Mouse (Mus musculus) regulatory T cell (primary cell): ENCODE results near the gene Cfap45.

ENCODE experiments used
- in situ Hi-C: fragments of 300-600 bp; cut with MboI, MseI; formaldehyde crosslinking; loops from one replicate; pipeline ENCODE4 v1.15.1; 2025; ENCODE audit warnings: high pct_unique_total_duplicates

The Cfap45 gene

GRCm38 (mm10) chr1:172493516-172493915, 27.1 kb upstream of the Cfap45 start:
- in situ Hi-C loops = no loop called here

- in situ Hi-C loops = no loop called here
Measured at GRCm38 (mm10) chr1:172496030-172496429, 24.6 kb upstream of the Cfap45 start.

DNA sequence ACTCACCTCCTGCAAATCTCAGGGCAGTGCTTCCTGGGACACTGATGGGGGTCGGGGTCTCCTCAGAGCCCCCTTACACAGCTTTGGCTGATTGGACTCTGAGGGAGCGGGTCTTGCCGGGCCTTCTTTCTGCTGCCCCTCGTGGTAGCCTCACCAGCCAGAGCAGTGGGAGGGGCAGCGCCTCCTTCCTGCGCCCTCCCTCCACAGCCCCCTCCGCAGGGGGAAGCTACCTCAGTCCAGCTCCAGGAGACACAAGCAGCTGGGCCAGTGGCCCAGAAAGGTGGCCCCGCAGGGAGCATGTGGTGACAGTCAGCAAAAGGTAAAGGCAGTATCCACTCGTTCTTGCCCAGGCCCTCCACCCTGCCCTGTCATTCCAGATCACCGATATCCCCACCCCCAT, 23.2 kb upstream of the Cfap45 start:
- in situ Hi-C loops = no loop called here

GRCm38 (mm10) chr1:172499765-172500441, 20.7 kb upstream of the Cfap45 start, which contains the start of gene Tagln2:
Gene Tagln2, plus strand, starts transcription at chr1:172500047.
- in situ Hi-C loops = loop anchor here (25.0 kb wide), 1 partner anchor 363 kb away; the partner anchor contains the start of genes Dcaf8 and Pex19

GRCm38 (mm10) chr1:172500451-172501370, 19.9 kb upstream of the Cfap45 start:
- in situ Hi-C loops = loop anchor here (25.0 kb wide), 1 partner anchor 363 kb away; the partner anchor contains the start of genes Dcaf8 and Pex19

DNA sequence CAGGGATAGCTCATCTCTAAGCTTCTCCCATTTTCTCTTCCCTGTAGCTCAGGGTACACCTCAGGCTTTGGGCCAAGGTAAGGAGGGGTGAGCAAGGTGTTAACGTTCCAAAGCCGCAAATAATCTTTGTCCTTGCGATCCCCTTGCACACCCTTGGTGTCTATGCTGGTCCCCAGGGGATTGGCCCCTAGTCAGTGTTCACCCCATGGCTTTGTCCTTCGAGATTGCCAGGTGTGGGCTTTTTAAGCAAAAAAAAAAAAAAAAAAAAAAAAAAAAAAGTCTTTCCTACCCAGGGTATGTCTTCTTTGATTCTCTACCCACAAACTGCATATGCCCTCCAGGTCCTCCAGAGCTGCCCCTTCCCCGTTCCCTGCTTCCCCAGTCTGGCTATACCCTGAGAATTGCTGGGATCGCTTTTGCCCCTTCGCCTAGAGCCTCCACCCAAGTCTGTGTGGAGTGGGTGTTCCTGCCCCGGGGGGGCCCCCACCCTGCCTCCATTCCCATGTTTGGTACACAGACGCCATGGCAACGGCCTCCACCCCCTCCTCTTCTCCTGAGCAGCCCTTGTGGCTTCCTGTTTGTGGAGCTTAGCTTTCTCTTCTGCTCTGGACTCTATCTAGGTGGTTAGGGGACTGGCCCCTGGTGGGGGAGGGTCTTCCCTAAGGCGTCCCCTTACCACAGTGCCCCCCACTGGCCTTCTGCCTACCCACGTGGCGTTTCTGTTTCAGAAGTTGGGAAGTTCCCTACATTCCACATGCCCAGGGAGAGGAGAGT, 19.0 kb upstream of the Cfap45 start:
- in situ Hi-C loops = loop anchor here (25.0 kb wide), 1 partner anchor 364 kb away; the partner anchor contains the start of genes Dcaf8 and Pex19

GRCm38 (mm10) chr1:172502145-172503110, 18.2 kb upstream of the Cfap45 start:
- in situ Hi-C loops = loop anchor here (25.0 kb wide), 1 partner anchor 365 kb away; the partner anchor contains the start of genes Dcaf8 and Pex19

GRCm38 (mm10) chr1:172503111-172503997, 17.2 kb upstream of the Cfap45 start:
- in situ Hi-C loops = loop anchor here (25.0 kb wide), 1 partner anchor 366 kb away; the partner anchor contains the start of genes Dcaf8 and Pex19

DNA sequence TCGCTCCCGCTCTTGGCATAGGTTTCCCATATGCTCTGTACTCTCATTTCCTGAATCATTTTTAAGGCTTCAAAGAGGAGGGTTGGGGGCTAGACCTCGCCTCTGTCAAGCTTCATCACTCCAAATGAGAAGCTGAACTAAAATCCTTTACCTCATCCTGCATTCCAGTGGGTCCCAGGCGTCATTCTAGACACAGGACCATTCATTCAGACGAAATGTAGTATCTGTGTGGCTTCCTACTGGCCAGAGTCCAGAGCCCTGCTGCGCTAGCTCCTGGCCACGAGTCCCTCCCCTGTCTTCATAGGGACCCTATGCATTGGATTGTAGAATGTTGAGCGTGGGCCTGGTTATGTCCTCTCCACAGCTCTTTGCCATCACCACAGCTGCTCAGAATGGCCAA, 15.8 kb upstream of the Cfap45 start:
- in situ Hi-C loops = loop anchor here (25.0 kb wide), 1 partner anchor 367 kb away; the partner anchor contains the start of genes Dcaf8 and Pex19

- in situ Hi-C loops = loop anchor here (25.0 kb wide), 1 partner anchor 370 kb away; the partner anchor contains the start of genes Dcaf8 and Pex19
Measured at GRCm38 (mm10) chr1:172507001-172507400, 13.6 kb upstream of the Cfap45 start.

DNA sequence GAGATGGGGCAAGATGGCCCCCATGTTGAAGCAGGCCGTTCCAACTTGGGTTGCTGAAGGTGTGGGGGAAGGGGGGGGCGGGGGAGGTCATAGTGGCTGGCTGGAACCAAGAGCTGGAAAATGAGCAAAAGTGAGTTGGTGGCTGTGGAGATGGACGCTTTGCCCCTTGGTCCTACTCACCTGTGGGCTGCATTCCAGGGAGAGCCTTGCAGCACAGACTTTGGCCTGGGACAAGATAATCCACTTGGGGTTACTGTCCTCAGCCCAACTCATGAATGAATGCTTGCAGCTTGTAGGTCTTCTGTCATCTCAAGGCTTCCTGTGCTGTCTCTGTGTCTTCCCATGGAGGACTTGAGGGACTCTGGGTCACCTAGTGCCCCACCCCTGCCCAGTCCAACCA, 12.9 kb upstream of the Cfap45 start:
- in situ Hi-C loops = loop anchor here (25.0 kb wide), 1 partner anchor 370 kb away; the partner anchor contains the start of genes Dcaf8 and Pex19

- in situ Hi-C loops = loop anchor here (25.0 kb wide), 1 partner anchor 371 kb away; the partner anchor contains the start of genes Dcaf8 and Pex19
Measured at GRCm38 (mm10) chr1:172508172-172508571, 12.4 kb upstream of the Cfap45 start.

- in situ Hi-C loops = loop anchor here (25.0 kb wide), 1 partner anchor 372 kb away; the partner anchor contains the start of genes Dcaf8 and Pex19
Measured at GRCm38 (mm10) chr1:172509235-172509634, 11.4 kb upstream of the Cfap45 start.

- in situ Hi-C loops = loop anchor here (25.0 kb wide), 1 partner anchor 373 kb away; the partner anchor contains the start of genes Dcaf8 and Pex19
Measured at GRCm38 (mm10) chr1:172509983-172510382, 10.6 kb upstream of the Cfap45 start.

DNA sequence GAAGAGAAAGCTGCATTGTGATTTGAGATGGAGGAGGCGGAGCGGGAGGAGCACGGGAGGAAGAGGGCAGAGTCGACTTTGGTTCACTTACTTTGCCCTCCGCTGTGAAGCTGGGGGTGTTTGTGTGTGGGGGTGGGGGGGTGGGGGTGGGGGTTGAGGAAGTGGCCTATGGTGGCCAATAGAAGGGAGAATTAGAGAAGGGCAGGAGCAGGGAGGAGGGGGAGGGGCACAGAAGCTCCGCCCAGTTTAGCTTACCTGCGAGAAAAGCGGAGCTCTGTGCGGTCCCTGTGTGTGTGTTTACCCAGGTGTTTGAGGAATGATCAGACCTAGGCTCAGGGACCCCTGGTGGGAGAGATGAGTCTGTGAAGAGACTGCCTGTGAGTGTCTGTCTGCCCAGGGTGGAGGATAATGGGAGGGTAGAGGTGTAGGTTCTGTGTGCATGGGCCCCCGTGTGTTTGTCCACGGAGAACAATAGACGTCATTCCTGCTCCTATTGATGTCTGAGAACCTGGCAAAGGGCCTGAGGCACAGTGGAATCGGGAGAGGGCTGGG, 10.1 kb upstream of the Cfap45 start:
- in situ Hi-C loops = loop anchor here (25.0 kb wide), 1 partner anchor 373 kb away; the partner anchor contains the start of genes Dcaf8 and Pex19

DNA sequence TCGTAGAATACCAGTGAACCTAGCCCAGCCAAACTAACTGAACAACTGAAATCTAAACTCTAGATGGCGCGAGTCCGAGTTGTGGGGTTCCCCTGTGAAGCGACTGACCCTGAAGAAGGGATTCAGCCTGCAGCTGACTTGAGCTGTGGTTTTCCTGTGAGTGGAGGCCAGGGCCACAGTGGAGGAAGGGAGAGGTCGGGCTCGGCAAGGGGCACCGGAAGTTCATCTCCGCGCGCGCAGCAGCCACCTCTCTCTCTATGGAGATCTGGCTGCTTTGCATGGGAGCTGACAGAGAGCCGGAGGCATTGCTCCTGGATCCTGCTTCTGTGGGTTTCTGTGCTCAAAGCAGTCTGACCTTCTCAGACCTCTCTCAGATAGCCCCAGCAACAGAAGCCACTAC, 7.6 kb upstream of the Cfap45 start:
- in situ Hi-C loops = loop anchor here (25.0 kb wide), 1 partner anchor 376 kb away; the partner anchor contains the start of genes Dcaf8 and Pex19

DNA sequence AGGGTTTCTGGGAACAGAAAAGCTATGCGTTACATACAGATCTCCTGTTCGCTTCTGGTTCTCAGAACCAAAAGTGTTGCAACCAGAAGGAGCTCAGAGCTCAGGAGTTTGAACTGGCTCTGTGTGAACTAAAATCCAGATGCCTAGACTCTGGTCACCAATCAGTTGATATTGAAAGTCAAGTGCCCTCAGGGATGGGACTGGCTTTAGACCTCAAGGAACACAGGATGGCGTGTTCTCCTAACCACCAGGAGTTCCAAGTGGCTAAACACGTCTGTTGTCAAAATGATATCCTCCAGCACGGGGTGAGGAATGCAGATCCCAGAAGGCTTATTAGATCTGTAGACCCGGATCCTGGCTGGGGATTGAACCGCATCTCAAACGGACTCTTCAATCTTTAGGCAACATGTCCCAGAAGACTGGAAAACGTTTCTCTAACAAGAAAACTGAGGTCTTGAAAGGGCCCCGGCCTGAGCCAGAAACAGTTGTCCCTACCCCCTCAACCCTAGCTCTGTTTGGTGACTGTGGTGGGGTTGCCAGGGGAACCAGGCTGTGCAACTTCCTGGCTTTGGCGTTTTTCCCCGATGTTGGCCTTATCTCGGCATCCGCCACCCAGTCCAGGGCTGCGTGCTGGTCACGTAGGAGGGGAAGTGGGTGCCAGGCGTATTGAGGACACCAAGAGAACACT, 6.9 kb upstream of the Cfap45 start:
- in situ Hi-C loops = loop anchor here (25.0 kb wide), 1 partner anchor 376 kb away; the partner anchor contains the start of genes Dcaf8 and Pex19
